Mouse (Mus musculus) stomach, postnatal 0 days (tissue): ENCODE data around the gene Rgp1. TPM values are rescaled to one million over a fixed set of nuclear protein-coding genes. Genes with fewer than 3 reads are reported as not detected.

ENCODE experiments used
- ATAC-seq: fragments of 200-750 bp; cut with Nextera tagmentation; 2 replicates; pipeline ENCODE4 v1.8.0; 2017; ENCODE audit not compliant: low FRiP score, low TSS enrichment
- DNase-seq: peaks from one replicate; pipeline ENCODE4 v3.0.0-alpha.2; 2016; ENCODE audit warnings: low spot score
- H3K27ac ChIP-seq: fragments of 300-500 bp; sonication (generic); replicated peaks from 2 replicates; pipeline ENCODE4 v1.5.1; 2014; ENCODE audit warnings: mild to moderate bottlenecking, control low read depth
- H3K27me3 ChIP-seq: fragments of 300-500 bp; sonication (generic); 2 replicates; pipeline ENCODE4 v1.6.1; 2014; ENCODE audit warnings: low read length; ENCODE audit not compliant: control insufficient read depth, insufficient read depth
- H3K36me3 ChIP-seq: fragments of 300-500 bp; sonication (generic); 2 replicates; pipeline ENCODE4 v1.6.1; 2014; ENCODE audit warnings: low read length, mixed read lengths; ENCODE audit not compliant: control insufficient read depth, insufficient read depth
- H3K4me1 ChIP-seq: fragments of 300-500 bp; sonication (generic); replicated peaks from 2 replicates; pipeline ENCODE4 v1.6.1; 2014; ENCODE audit warnings: antibody characterized with exemption; ENCODE audit not compliant: control insufficient read depth, insufficient read depth
- H3K4me2 ChIP-seq: fragments of 300-500 bp; sonication (generic); replicated peaks from 2 replicates; pipeline ENCODE4 v1.6.1; 2014; ENCODE audit warnings: low read depth, mild to moderate bottlenecking, control low read depth, moderate library complexity
- H3K4me3 ChIP-seq: fragments of 300-500 bp; sonication (generic); 2 replicates; pipeline ENCODE4 v1.5.1; 2014; ENCODE audit warnings: low read depth, low read length, control low read depth
- H3K9ac ChIP-seq: fragments of 300-500 bp; sonication (generic); 2 replicates; pipeline ENCODE4 v1.6.1; 2014; ENCODE audit warnings: mild to moderate bottlenecking, low read length, control low read depth, mixed read lengths
- H3K9me3 ChIP-seq: fragments of 300-500 bp; sonication (generic); 2 replicates; pipeline ENCODE4 v1.6.1; 2016; ENCODE audit warnings: low read length; ENCODE audit not compliant: control insufficient read depth
- CTCF ChIP-seq: IDR thresholded peaks from 2 replicates; pipeline ENCODE4 v1.5.1; 2016; ENCODE audit warnings: antibody characterized with exemption, low read depth, mild to moderate bottlenecking, moderate library complexity
- EP300 ChIP-seq: optimal IDR thresholded peaks from 2 replicates; pipeline ENCODE3; 2016; ENCODE audit warnings: antibody characterized with exemption
- WGBS: fragments of 180-500 bp; shearing (Covaris S2); extraction: QIAGEN DNeasy Blood & Tissue Kit; methylation state at CpG from one replicate; pipeline ENCODE4 v1.1.7; 2014; 5-methylcytosine and 5-hydroxymethylcytosine counted together
- polyA plus RNA-seq: library from polyadenylated mRNA; unstranded; fragments of >200 nt; fragmentation: Nextera tagmentation; extraction: Ambion mirVana; gene quantifications from 2 replicates; pipeline ENCODE4 v1.2.1, GENCODE M21; 2015

Gene Rgp1
- polyA plus RNA-seq, 1 experiment from 2014 or later: 13.0 TPM

DNA sequence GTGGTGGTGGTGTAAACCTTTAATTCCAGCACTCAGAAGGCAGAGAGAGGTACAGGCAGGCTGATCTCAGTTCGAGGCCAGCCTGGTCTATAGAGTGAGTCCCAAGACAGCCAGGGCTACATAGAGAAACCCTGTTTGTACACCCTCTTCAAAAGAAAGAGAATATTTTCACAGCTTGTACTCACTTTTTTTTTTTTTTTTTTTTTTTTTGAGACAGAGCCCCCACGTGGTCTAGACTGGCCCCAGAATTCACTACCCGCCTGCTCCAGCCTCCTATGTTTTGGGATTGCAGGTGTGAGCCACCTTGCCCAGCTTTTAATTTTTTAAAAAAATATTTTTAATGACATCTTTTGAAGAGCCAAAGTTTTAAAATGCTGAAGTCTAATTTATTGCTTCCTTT lies 25.6 kb downstream of the Rgp1 start:
- H3K27ac ChIP-seq: no peak overlapping the region
- H3K36me3 ChIP-seq: no peaks in the 10 kb centered on the region
- 62% methylated on average over 3 of the region's 3 CpGs for WGBS
- no peak for ATAC-seq
- TF ChIP-seq EP300: no peak
- no peak for TF ChIP-seq CTCF
- DNase-seq: no peak
- no peak overlapping the region for H3K4me3 ChIP-seq
- H3K27me3 ChIP-seq: no peaks in the 10 kb centered on the region
- H3K9me3 ChIP-seq: no peaks in the 10 kb centered on the region
- no peaks in the 10 kb centered on the region for H3K4me1 ChIP-seq
- H3K9ac ChIP-seq: no peak overlapping the region
- no peak overlapping the region for H3K4me2 ChIP-seq

GRCm38 (mm10) chr4:43604751-43605685 lies 26.5 kb downstream of the Rgp1 start:
- ATAC-seq: peak; percentile 91
- 47% methylated on average over 9 of the region's 9 CpGs for WGBS
- no peak overlapping the region for H3K9ac ChIP-seq
- no peak overlapping the region for H3K4me2 ChIP-seq
- no peaks in the 10 kb centered on the region for H3K27me3 ChIP-seq
- no peak overlapping the region for H3K27ac ChIP-seq
- no peak overlapping the region for H3K4me3 ChIP-seq
- no peaks in the 10 kb centered on the region for H3K9me3 ChIP-seq
- no peaks in the 10 kb centered on the region for H3K4me1 ChIP-seq
- no peak for TF ChIP-seq EP300
- no peak for TF ChIP-seq CTCF
- H3K36me3 ChIP-seq: no peaks in the 10 kb centered on the region
- no peak for DNase-seq

GRCm38 (mm10) chr4:43612534-43612933 lies 34.0 kb downstream of the Rgp1 start:
- Histone ChIP-seq H3K4me2 (no peak overlapping the region), H3K36me3 (no peaks in the 10 kb centered on the region), H3K27ac (no peak overlapping the region), H3K9ac (no peak overlapping the region), H3K4me1 (no peaks in the 10 kb centered on the region), H3K9me3 (no peaks in the 10 kb centered on the region), H3K4me3 (no peak overlapping the region), H3K27me3 (no peaks in the 10 kb centered on the region)
- no peak for ATAC-seq
- DNase-seq: no peak
- TF ChIP-seq CTCF (no peak), EP300 (no peak)
- 40% methylated on average over 10 of the region's 10 CpGs for WGBS

DNA sequence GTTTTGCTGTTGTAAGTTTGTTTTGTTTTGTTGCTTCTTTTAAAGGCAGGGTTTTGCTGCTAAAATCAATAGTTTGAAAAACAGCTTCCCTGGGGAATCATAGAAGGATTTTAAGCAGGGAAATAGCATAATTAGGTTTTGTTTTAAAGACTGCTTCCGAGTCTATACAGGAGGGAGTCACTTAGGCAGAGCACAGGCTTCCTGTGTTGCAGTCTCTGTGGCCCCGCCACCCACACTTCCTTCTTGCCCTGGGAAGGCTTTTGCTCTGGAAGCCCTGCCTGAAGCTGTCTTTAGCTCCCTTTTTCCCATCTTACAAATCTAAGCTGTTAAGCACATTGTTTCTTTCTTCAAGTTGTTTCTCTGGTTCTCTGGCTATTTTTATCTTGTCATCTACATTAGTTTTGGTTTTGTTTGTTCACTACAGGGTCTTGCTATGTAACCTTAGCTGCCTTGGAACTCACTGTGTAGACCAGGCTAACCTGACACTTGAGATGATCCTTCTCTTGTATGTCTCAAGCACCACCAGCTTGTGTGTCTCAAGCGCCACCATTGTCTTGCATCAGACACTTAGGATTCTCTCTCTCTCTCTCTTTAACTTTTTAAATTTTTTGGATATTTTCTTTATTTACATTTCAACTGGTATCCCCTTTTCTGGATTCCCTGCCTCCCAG lies 34.7 kb downstream of the Rgp1 start:
- no peak overlapping the region for H3K4me2 ChIP-seq
- no peaks in the 10 kb centered on the region for H3K27me3 ChIP-seq
- ATAC-seq: no peak
- WGBS: 53% methylated on average over 3 of the region's 3 CpGs
- H3K36me3 ChIP-seq: no peaks in the 10 kb centered on the region
- H3K4me1 ChIP-seq: no peaks in the 10 kb centered on the region
- H3K9ac ChIP-seq: no peak overlapping the region
- no peak overlapping the region for H3K4me3 ChIP-seq
- H3K9me3 ChIP-seq: no peaks in the 10 kb centered on the region
- peak; percentile 24 for DNase-seq
- no peak overlapping the region for H3K27ac ChIP-seq
- TF ChIP-seq EP300: no peak
- no peak for TF ChIP-seq CTCF

- DNase-seq (peak; percentile 11), ATAC-seq (no peak)
- TF ChIP-seq EP300: no peak
- TF ChIP-seq CTCF: no peak
- no peaks in the 10 kb centered on the region for H3K9me3 ChIP-seq
- WGBS: 77% methylated on average over 4 of the region's 4 CpGs
- H3K4me3 ChIP-seq: no peak overlapping the region
- H3K9ac ChIP-seq: no peak overlapping the region
- H3K36me3 ChIP-seq: no peaks in the 10 kb centered on the region
- no peak overlapping the region for H3K4me2 ChIP-seq
- no peaks in the 10 kb centered on the region for H3K4me1 ChIP-seq
- H3K27me3 ChIP-seq: no peaks in the 10 kb centered on the region
- H3K27ac ChIP-seq: no peak overlapping the region
These were observed 41.7 kb downstream of the Rgp1 start for GRCm38 (mm10) chr4:43620146-43620778.
